Mouse (Mus musculus) heart, adult 8-10 months (tissue): ENCODE data around the gene Gm10436. TPM values are rescaled to one million over a fixed set of nuclear protein-coding genes. Genes with fewer than 3 reads are reported as not detected.
"Not testable (repeated sequence)": the region's sequence is repeated elsewhere in the genome, so short reads cannot be mapped to it uniquely, and the experiment has no call there.

Experiments
- DNase-seq: peaks from one replicate; pipeline ENCODE4 v3.0.0; 2022; ENCODE audit warnings: low spot score
- total RNA-seq, 4 experiments: library from RNA; stranded (reverse); gene quantifications; 2 replicates each; pipeline ENCODE4 v1.2.4; 2022

The Gm10436 gene
- not detected for total RNA-seq

DNA sequence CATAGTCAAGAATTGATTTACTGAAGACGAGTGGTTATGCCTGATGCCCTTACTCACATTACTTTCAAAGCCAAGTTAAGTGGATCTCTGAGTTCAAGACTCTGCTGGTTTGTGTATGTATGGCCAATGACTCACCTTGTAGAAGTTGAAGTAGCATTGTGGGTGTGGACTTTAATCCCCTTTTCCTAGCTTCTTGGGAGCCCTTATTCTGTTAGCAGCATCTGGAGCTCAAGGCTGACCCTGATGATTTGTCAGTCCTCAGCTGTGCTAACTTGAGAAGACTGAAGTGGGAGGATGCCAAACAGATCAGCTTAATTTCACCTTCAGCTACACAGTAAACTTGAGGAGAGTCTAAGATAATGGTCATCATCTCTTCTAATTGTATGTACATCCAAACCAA, at the start of gene Gm10436:
TSS of gene Gm10436 (minus strand) at position 101 of the 400 bp plus-strand sequence.
- not testable (repeated sequence) for DNase-seq

GRCm38 (mm10) chr12:88219445-88219844, 37.5 kb upstream of the Gm10436 start:
- no peak for DNase-seq

DNA sequence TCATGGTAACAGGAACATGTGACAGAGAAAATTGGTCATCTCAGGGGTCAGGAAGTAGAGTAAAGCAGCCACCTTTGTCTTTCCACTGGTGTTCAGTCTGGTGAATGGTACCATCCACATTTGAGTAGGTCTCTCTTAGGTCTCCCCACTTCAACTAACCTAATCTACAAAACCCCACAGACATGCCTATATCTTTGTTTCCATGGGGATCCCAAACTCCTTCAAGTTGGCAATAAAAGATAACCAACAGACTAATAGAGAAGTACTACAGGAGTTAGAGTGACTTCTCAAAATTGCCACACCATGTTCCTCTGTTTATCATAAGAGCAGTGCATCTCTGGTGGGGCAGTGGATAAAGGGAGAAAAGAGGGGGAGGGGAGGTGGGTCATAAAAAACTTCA, 36.2 kb upstream of the Gm10436 start:
- not testable (repeated sequence) for DNase-seq

DNA sequence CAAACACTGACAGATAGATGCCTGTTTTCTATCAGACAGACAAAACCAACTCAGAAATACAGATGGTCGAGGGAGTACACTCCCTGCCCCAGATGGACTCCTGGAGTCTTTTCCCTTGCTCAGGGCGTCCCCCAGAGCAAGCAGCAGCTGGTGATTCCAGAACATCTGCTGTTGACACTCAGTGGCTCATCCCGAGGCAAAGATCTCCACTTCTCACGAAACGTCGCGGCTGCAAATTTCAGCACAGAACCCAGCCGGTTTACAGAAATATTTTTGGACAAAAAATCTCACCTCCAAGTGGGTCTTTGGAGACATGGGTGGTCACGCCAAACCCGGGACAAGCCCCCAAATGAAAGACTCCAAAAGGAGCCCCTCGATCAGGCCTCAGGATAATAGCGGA, 32.7 kb upstream of the Gm10436 start:
- DNase-seq = no peak

DNA sequence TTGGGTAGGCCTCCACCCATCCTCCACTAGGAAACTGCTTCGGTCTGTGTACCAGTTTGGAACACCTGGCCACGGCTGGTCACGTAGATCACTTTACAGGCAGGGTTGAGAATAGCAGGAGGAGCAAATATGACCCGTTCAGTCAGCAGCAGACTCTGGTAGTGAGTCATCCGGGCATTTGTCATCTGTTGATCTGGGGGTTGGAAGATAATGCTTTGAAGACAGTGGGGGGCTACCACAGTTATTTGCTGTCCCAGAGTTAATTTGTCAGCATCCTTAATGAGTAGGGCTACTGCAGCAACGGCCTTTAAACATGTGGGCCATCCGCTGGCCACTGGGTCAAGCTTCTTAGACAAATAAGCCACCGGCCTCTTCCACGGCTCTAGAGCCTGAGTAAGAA, 29.6 kb upstream of the Gm10436 start:
- not testable (repeated sequence) for DNase-seq

DNA sequence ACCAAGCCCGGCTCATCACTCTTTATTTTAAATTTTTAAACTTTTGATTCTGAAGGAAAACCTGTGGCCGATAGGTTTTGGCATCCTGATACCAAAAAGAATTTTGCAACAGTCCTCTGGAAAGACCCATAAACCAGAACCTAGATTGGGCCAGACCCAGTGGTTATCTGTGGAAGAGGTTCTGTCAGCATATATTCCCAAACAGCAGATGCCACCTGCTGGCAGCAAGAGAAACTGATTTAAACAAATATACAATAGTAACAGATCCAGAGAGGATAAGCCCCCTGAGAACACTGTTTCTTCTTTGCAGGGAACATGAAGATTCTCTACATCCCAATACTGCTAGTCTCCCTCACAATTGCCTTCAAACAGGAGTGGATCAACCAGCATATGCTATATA, 20.9 kb upstream of the Gm10436 start:
- DNase-seq = no peak

Other genes with a start within 250 kb of the Gm10436 start
- gene Gm2042, start 228.0 kb downstream of the Gm10436 start, total RNA-seq = not detected
- gene Gm2075, start 170.3 kb downstream of the Gm10436 start, total RNA-seq = not detected
- not detected for gene Gm6803, start 163.3 kb downstream of the Gm10436 start, total RNA-seq
- gene Gm2056, start 155.1 kb downstream of the Gm10436 start, total RNA-seq = not detected
- not detected for gene Gm16368, start 98.4 kb downstream of the Gm10436 start, total RNA-seq
- gene Gm8332, start 68.0 kb upstream of the Gm10436 start, total RNA-seq = not detected
- not detected for gene Gm5662, start 92.4 kb upstream of the Gm10436 start, total RNA-seq
- gene Gm5039, start 141.9 kb upstream of the Gm10436 start, total RNA-seq = not detected
- 10 to 100 TPM; 23.7 to 31.6 (median 28.6) TPM for gene Adck1, start 178.4 kb upstream of the Gm10436 start, total RNA-seq